Mouse (Mus musculus): ENCODE measurements around the gene 2610028H24Rik.
A peak's percentile ranks its signal among the peaks of the same experiment; 100 is the strongest.

Gene 2610028H24Rik

DNA sequence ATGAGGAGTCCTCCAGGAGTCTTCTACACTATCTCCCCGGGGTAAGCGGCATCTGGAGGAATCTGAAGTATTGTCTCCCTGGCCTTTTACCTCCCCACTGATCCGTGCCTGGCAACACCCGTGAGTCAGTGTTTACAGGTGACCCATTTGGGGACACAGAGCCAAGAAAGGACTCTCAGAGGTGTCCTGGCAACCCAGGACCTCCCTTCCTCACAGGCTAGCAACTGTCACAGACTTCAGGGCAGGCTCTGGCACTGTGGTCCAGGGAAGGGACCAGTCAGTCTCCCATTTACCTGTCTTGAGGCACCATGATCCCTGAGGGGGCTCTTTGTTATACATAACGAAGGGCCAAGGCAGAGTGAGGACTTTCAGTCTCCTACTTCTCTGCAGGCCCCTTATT, at the start of gene 2610028H24Rik:
Gene 2610028H24Rik (plus strand): TSS at position 231 of the 400 bp plus-strand sequence.
- no peak for DNase-seq (ENCODE audit: low spot score)

DNA sequence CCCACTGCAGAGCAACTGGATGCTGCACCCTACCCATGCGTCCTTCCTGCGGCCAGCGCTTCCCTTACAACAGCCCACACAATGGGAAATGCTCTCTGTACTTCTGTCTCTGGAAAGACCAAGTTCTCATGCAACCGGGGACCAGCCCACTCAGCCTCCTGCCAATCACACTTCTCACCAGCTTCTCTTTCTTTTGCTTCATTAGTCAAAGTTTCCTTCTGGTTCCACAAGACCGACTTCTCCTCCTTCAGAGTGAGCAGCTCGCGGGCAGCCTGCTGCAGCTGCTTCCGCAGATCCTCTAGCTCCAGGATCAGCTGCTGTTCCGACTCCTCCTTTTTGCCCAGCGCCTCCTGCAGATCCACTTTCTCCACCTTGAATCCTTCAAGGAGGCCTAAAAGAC, 40.4 kb upstream of the 2610028H24Rik start:
- no peak for DNase-seq (ENCODE audit: low spot score)

DNA sequence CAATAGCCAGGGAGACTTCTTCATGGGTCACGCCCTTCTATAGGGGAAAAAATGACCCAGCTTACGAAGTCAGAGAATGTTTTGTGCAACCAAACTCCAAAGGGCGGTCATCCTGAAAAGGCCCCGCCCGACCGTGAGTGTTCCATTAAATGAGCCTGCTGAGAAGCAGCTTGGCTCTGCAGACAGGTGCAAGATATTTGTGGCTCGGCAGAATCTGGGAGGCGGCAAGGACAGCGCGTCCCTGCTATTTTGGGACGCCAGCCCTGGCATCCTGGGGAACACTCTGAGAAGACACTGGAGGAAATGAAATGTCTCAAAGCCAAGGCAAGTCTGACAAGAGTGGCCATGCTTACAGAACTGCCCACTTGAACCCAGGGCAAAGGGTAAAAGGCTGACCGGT, 32.1 kb upstream of the 2610028H24Rik start:
- DNase-seq (ENCODE audit: low spot score), result no peak

DNA sequence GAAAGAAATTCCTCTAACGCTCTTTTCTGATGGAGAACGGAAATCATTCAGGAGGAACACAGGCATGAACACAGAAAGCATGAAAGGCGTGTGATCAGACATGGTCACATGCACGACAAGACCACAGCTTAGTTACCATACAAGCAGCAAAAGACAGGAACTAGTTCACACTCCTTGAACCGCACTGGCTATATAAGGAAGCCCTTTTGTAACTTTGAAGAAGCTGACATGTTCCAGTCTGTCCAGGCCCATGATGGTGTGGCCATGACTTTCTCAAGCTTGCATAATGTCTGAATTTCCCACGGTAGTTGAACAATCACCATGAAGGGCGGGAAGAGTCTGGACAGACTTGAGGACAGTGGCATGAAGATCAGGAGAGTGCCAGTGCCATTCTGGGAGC, 23.2 kb upstream of the 2610028H24Rik start:
- DNase-seq (ENCODE audit: low spot score), result no peak

DNA sequence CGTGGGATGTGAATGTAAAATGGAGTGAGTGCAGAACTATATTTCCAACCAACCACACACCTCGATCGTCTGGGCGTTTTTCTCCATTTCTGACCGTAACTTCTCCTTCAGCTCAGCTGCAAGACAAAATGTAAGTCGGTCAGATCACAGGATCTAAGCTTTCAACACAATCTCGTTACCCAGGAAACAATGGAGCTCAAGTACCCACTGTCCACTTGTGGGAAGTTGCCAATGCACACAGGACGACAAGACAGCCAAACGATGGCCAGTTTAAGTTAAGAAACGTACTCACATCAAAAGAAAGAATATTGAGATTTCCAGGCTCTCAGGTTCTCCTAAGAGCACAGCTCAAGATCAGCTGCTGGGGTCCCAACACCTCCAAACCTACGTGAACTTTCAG, 15.0 kb upstream of the 2610028H24Rik start:
- no peak for DNase-seq (ENCODE audit: low spot score)

DNA sequence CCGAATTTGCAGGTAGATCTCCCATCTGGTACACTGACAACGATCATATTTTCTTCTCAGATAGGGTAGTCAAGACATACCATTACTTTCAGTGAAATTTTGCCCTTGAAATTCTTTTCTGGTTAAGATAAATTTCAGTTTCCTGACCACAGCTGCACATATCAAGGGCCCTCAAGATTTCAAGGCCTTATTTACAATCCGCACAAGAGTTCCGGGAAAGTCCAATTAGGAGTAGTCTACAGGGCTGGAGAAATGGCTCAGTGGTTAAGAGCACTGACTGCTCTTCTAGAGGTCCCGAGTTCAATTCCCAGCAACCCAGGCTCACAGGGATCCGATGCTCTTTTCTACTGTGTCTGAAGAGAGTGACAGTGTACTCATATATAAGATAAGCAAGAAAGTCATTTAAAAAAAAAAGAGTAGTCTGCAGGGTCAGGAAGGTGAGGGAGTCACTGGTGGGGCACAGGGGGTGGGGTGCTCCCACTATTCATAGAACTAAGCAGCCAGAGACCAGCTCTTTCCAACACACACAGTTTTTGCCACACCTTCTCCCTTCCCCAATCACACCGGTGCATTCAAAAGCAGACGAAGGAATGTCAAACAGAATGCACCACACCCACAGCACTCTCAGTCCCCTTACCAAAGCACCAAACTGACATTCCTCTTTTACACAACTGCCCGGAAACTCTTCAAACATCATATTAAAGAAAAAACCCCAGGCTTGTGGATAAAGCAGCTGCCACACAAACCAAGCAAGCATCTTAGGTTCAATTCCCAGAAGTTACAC, 9.6 kb upstream of the 2610028H24Rik start:
- no peak for DNase-seq (ENCODE audit: low spot score)

DNA sequence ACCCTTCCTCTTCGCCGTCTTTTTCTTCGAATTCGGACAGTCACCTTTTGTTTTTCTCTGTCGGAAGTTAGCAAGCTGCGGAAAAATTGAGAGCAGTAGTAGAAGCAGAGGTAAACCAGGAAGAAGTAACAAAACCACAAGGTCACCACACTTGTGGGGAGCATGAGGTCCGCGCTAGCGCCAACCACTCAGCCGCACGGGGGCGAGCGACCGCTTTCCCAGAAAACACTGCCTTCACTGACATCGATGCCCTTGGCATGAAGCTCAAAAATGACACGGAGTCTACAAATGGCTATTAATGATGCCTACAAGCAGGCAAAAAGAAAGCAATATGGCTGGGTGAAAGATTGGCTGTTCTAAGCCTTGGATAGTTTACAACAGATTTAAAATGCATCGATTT, 8.6 kb upstream of the 2610028H24Rik start, which contains the start of gene AC141477.1:
Gene AC141477.1 (minus strand): TSS at position 164 of the 400 bp plus-strand sequence.
- no peak for DNase-seq (ENCODE audit: low spot score)

DNA sequence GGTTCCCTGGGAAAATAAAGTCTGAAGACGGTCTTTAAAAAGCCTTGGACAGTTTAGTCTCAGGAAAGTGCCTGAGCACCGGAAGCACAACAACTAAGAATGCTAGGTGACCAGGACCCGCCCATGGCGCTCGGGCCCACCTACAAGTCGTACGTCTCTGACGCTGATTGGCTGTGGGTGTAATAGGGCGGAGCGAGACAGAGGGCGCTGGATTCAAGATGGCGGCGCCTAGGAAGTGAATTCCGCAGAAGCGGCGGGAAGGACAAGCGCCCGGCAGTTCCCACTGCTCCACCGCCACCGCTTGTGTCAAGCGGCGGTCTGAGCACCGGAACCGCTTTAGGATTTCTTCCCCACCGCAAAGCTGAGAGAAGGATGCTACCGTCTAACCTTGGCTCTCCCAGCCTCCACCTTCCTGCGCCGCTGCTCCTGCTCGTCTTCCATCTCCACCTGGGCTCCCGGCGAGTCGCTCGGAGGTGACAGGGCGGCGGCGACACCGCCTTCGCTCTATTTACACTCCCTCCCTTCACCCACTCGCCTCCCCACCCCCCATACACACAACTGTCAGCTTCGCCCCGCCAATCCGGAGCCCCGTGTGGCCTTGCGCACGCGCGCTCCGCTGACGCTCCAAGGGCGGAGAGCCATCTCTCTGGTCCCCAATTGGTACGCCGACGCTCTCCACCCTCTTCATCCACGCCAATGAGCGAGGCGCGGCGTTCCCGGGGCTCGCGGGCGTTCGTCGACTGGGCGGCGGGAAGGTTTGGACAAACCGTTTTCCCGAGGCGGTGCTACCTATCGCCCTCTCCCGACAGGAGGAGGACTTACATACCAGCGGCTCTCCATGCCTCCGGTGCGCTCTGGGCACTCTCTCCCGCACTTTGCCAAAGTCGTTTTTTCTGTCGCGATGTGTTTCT, 6.4 kb upstream of the 2610028H24Rik start, which contains the start of gene Pcnt:
Gene Pcnt (minus strand): TSS at position 609 of the 911 bp plus-strand sequence.
- DNase-seq (ENCODE audit: low spot score), result peak; percentile 98

DNA sequence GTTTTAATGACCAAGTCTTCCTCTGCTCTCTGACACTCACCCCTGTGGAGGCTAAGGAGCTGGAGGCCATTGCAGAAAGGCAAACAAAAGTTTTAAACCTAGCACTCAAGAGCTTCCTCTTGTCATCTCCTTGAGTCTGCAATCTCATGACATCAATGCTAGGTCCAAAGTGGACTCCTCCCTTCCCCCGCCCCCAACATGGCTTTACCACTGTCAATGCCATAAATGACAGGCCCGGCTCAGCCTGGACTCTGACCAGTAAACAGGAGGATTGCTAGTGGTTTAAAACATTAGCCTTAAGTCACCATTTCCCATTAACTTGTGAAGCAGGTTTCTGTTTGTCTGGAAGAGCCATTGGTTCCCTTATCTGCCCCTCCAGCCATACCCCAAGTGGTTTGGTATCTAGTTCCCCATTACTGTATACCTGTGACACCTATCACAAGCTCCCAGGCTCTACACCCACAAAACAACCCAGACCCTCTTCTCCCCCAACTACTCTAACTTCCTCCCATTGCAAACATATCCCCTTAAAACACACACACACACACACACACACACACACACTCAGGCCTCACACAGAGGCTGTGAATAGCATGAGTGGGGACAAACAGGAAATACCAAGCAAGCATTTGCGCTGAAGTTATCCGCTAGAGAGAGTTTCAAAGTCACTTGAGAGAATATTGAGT, 2.7 kb upstream of the 2610028H24Rik start:
- DNase-seq (ENCODE audit: low spot score), result no peak

DNA sequence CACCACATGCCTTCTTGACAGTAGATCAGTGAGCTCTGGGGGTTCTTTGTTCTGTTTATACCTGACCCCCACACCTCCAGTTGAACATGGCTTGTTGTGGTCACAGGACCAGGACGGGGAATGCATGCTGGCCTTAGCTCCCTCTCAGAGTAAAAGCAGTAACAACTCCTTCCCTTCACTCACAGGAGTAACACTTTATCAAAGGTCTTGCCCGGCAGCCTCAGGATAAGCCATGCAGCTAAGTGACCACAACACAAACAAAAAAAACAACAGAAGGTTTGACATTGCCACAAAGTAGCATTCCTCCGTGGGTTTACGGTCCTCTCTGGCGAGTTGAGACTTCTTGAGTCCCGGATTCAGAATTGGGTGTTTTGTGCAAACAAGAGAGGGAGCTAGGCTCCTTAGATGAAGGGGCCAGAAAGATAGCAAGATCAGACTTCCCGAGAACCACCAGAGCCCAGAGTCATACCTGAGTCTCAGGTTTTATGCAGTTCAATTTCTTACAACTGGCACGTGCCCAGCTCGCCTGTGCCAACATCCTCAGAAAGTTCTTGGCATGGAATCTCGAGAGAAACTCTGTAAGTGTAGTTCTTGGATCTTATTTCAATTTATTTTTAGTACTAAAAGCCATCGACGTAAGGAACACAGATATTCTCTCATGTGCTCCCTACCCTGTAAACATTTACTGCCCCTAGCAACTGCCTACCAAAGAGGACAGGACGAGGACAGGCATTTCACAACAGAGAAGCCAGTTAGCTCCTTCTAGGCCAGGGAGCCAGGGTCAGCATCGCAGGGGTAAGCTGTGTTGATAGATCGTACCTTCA, 1.3 kb upstream of the 2610028H24Rik start:
- DNase-seq (ENCODE audit: low spot score), result peak; percentile 10

DNA sequence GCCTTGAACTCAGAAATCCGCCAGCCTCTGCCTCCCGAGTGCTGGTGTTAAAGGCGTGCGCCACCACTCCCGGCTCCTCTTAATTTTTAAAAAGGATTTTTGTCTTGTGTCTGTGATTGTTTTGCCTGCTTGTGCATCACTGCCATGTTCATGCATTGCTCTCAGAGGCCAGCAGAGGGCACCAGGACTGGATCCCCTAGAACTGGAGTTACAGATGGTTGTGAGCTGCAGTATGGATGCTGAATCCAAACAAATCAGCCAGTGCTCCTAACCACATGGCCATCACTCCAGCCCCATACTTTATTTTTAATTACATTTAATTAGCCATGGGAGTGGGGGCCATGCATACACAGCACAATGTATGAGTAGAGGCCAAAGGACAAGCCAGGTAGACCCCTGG, 6.4 kb downstream of the 2610028H24Rik start:
- DNase-seq (ENCODE audit: low spot score), result peak; percentile 61

DNA sequence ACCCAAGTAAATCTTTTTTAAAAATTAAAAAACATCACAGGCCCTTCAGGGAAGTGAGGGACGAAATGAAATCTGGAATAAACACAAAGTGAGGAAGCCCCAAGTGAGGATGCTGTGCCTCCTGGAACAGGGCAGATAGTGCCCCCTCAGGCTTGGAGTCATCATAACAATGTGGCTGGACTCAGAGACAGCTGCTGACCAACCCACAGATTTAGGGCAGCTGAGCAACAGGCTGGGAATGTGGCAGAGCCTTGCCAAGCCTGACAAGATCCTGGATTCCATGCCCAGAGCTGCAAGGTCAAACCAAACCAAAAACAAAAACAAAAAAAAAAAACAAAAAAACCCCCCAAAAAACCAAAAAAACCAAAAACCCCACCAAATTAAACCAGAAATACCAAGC, 12.4 kb downstream of the 2610028H24Rik start:
- DNase-seq (ENCODE audit: low spot score), result no peak

DNA sequence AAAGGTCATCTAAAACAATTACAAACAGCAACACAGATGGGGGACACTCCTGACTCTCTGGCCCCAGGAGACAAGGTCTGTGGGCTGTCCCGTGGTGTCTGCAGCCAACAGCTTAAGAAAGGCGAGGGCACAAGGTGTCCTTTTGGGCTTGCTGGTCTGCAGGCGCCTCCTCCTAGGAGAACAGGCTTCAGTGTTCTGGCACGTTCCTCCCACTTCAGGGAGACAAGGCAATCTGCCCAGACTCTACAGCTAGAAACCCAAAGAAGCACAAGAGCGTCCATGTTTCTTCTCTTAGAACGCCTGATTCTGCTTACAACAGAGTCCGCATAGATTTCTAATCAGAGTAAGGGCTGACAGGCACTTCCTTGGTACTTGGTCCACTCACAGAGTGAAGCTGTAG, 13.4 kb downstream of the 2610028H24Rik start:
- no peak for DNase-seq (ENCODE audit: low spot score)

DNA sequence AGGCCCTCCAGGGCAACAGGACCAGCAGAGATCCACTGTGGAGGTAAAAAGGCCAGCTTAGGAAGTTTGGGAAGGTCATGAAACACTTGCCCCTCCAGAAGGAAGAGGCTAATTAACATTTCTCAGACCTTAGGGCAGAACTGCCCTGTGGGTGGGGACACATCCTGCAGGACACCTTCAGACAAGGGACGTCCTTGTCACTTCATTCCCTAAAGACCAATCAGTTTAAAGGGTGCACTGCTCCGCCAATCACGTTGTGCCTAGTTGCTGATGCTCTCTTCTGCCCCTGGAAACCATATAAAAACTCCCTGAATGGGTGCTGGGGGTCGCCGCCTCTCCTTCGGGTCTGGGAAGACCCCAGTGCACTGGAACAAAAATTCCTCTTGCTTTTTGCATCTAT, 13.8 kb downstream of the 2610028H24Rik start:
- no peak for DNase-seq (ENCODE audit: low spot score)

DNA sequence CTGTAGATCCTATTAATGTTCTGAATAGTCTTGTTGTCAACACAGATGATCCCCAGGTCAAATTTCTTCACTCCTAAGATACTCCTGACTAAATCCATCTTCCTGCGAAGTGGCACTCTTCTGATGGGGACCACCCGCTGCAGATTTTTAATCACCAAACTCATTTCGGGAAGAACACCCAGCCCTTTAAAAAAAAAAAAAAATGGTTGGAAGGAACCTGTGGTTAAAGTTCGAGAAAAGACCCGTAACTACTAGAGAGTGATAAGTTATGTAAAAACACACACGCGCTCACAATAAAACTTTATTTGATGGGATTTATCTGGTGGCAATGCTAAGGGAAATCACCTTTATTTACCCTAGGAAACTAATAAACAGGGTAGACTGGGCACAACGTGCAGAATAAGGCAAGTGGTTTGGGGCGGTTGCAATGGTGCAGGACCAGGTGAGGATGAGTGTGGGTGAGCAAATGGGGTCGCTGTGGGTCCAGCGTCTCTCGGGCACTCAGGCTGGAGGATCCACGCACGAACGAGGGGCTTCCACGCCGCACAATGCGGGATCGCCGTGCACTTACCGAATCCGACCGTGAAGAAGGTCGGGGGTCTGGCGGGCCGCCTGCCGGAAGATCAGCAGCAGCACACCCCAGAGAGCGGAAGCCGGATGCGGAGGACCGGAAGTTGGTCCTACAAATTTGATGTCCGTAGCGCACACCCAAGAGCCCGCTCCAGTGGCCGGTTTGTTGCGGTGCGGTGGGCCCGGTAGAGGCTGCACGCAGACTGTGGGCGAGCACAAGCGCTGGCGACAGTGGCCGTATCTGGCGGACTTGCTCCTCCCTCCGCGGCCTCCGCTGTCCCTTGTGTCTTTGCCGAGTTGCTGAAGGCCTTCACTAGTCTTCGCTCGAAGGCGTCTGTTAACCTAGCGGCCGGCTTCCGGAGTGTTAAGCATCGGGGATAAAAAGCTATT, 19.6 kb downstream of the 2610028H24Rik start, which contains the start of the genes Mcm3ap and Ybey:
Gene Mcm3ap (plus strand): TSS at position 725 of the 960 bp plus-strand sequence.
Gene Ybey (minus strand): TSS at position 912 of the 960 bp plus-strand sequence.
- peak; percentile 86 for DNase-seq (ENCODE audit: low spot score)

DNA sequence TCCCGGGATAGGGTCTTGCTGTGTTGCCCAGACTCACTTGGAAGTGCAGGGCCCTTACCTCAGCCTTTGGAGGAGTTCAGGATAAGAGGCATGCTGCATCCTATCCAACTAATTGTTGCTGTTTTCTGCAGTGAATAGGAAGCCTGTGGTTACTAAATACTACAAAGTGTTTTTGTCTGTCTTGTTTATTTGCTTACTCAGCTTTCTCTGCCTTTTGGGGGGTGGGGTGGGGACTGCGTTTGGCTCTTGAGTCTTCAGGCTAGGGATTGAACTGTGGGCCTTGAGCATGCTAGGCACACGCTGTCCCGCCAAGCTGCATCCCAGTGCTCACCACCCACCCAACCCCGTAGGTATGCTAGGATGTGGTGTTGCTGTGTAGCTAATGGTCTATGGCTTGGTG, 24.9 kb downstream of the 2610028H24Rik start:
- DNase-seq (ENCODE audit: low spot score), result no peak

DNA sequence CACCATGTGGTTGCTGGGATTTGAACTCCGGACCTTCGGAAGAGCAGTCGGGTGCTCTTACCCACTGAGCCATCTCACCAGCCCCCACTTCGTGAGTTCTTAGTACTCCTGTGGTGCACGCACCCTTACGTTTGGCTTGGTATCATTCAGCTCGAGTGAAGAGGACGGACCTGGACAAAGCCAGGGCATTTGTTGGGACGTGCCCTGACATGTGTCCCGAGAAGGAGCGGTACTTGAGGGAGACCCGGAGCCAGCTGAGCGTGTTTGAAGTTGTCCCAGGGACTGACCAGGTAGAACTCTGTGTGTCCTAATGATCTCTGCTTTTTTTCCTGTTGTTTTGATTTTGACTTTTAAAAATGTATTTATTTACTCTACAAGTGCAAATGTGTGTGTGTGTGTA, 32.0 kb downstream of the 2610028H24Rik start:
- peak; percentile 53 for DNase-seq (ENCODE audit: low spot score)

DNA sequence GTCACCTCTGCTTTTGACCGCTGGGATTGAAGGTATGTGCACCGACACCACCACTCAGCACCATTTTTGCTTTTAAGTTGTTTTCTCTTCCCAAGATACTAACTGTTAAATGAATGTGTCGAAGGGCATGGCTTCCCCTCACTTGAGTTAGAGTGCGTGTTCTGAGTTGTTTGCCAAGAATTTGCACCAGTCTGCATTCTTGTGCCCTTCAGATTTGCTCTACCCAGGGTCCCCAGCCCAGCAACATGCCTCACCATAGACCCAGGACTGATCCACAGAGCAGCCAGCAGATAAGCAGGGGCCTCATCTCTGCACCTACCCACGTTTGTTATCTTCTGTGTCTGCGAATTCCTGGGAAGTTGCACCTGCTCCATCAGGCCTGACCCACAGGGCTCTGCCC, 32.6 kb downstream of the 2610028H24Rik start:
- no peak for DNase-seq (ENCODE audit: low spot score)

DNA sequence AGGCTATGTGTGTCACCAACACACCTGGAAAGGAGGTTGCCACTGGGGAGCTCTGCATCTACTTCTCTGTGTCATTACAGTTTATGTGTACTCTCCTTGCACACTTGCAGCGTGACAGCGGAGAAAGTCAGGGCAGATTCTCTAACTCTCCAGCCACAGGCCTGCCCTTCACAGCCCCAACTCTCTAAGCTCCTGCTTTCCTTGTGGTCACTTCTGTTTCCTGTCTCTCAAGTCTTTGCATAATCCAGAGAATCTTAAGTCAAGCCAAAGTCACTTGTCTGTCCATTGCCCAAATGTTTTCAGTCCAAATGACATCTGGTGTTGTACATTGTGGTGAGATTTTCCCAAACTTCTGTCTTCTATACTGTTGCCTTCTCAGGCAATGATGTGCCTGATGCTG, 37.4 kb downstream of the 2610028H24Rik start:
- DNase-seq (ENCODE audit: low spot score), result no peak

DNA sequence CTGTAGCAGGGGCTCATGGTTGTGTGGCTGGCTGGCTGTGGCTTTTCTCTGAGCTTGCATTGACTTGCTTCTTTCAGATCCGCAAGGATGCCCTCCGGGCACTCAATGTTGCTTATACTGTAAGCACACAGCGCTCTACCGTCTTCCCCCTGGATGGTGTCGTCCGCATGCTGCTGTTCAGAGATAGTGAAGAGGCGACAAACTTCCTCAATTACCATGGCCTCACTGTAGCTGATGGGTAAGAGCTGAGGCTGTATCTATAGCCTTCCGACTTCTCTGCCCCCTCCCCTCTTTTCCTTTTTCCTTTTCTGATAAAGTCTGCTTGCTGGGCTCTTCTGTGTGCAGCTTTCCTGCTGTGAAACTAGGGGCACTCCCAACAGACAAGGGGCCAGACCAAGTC, 39.4 kb downstream of the 2610028H24Rik start:
- no peak for DNase-seq (ENCODE audit: low spot score)

All from urinary bladder, postnatal 14 days (tissue).